Mouse (Mus musculus) heart, postnatal 0 days (tissue): ENCODE measurements around the gene Hpd. TPM values are rescaled to one million over a fixed set of nuclear protein-coding genes. Genes with fewer than 3 reads are reported as not detected.

Experiments
- ATAC-seq: fragments of 200-750 bp; cut with Nextera tagmentation; 2 replicates; pipeline ENCODE4 v1.8.0; 2017; ENCODE audit warnings: low read depth, moderate number of reproducible peaks, moderate library complexity; ENCODE audit not compliant: insufficient read depth
- DNase-seq: peaks from one replicate; pipeline ENCODE4 v3.0.0-alpha.2; 2016; ENCODE audit warnings: low spot score
- H3K27ac ChIP-seq: fragments of 300-500 bp; sonication (generic); 2 replicates; pipeline ENCODE4 v1.5.1; 2014; ENCODE audit warnings: low read depth, mild to moderate bottlenecking
- H3K27me3 ChIP-seq: fragments of 300-500 bp; sonication (generic); 2 replicates; pipeline ENCODE4 v1.6.1; 2014; ENCODE audit warnings: low read length, mixed read lengths; ENCODE audit not compliant: control insufficient read depth, insufficient read depth
- H3K36me3 ChIP-seq: fragments of 300-500 bp; sonication (generic); replicated peaks from 2 replicates; pipeline ENCODE4 v1.6.1; 2014; ENCODE audit warnings: low read length, mixed read lengths; ENCODE audit not compliant: control insufficient read depth, insufficient read depth
- H3K4me1 ChIP-seq: fragments of 300-500 bp; sonication (generic); 2 replicates; pipeline ENCODE4 v1.6.1; 2014; ENCODE audit warnings: antibody characterized with exemption; ENCODE audit not compliant: control insufficient read depth, insufficient read depth
- H3K4me2 ChIP-seq: fragments of 300-500 bp; sonication (generic); 2 replicates; pipeline ENCODE4 v1.6.1; 2014; ENCODE audit warnings: low read depth, mild to moderate bottlenecking, low read length, moderate library complexity
- H3K4me3 ChIP-seq: fragments of 300-500 bp; sonication (generic); 2 replicates; pipeline ENCODE4 v1.5.1; 2014; ENCODE audit warnings: low read depth, low read length
- H3K9ac ChIP-seq: fragments of 300-500 bp; sonication (generic); replicated peaks from 2 replicates; pipeline ENCODE4 v1.6.1; 2014; ENCODE audit warnings: low read depth, low read length, mixed read lengths
- H3K9me3 ChIP-seq: fragments of 300-500 bp; sonication (generic); replicated peaks from 2 replicates; pipeline ENCODE4 v1.6.1; 2016; ENCODE audit warnings: low read length; ENCODE audit not compliant: control insufficient read depth
- CTCF ChIP-seq: IDR thresholded peaks from 2 replicates; pipeline ENCODE4 v1.5.1; 2016; ENCODE audit warnings: antibody characterized with exemption, control low read depth, low read depth
- EP300 ChIP-seq: IDR thresholded peaks from 2 replicates; pipeline ENCODE4 v1.6.1; 2016; ENCODE audit warnings: antibody characterized with exemption, low read depth
- WGBS: fragments of 180-500 bp; shearing (Covaris S2); extraction: QIAGEN DNeasy Blood & Tissue Kit; methylation state at CpG from one replicate; pipeline ENCODE4 v1.1.7; 2014; 5-methylcytosine and 5-hydroxymethylcytosine counted together
- polyA plus RNA-seq: library from polyadenylated mRNA; unstranded; fragments of >200 nt; fragmentation: Nextera tagmentation; extraction: Ambion mirVana; gene quantifications from 2 replicates; pipeline ENCODE4 v1.2.1, GENCODE M21; 2015
- total RNA-seq: library from RNA; depleted of rRNA; stranded (reverse); fragments of >200 nt; gene quantifications from 2 replicates; pipeline ENCODE4 v1.2.3, GENCODE M21; 2014; ENCODE audit warnings: low replicate concordance

Hpd gene
- total and polyA plus RNA-seq, 2 experiments from 2014 or later: 0.92 TPM; not detected in 1

GRCm38 (mm10) chr5:123185966-123186365 is 3.4 kb upstream of the Hpd start:
- H3K27me3 ChIP-seq: no peaks in the 10 kb centered on the region
- H3K36me3 ChIP-seq: no peaks in the 10 kb centered on the region
- DNase-seq: peak; percentile 42
- no peak overlapping the region for H3K9ac ChIP-seq
- no peak overlapping the region for H3K27ac ChIP-seq
- peak; percentile 84 for ATAC-seq
- WGBS: 42% methylated on average over 6 of the region's 6 CpGs
- no peak overlapping the region for H3K4me2 ChIP-seq
- TF ChIP-seq EP300: no peak
- no peak for TF ChIP-seq CTCF
- no peaks in the 10 kb centered on the region; the same call in 1 of the 2 replicates for H3K9me3 ChIP-seq
- H3K4me3 ChIP-seq: no peak overlapping the region
- 0 out of 2 replicates have a peak, but pooled peaks cover 4% of the 10 kb centered on the region for H3K4me1 ChIP-seq

DNA sequence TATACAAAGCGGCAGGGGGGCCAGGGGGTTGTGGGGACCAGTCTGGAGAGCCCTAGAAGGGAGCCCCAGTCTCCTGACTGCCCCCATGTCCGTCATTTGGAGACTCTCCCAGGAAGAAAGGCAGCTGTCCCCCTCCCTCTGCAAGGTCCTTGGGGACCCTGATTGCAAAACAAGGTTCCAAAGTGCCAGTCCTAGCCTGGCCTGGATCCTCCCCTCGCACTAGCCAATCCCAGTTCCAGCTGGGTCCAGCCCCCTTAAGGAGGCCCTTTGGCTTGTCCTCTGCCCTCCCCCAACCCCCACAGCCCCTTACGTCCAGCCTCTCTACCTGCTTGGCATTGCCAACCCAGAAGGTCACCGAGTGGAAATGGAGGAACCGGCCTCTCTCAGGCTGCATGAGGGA is 991 bp downstream of the Hpd start:
- Histone ChIP-seq H3K9me3 (no peaks in the 10 kb centered on the region), H3K27me3 (no peaks in the 10 kb centered on the region), H3K4me3 (no peak overlapping the region), H3K4me1 (0 out of 2 replicates have a peak, but pooled peaks cover 4% of the 10 kb centered on the region), H3K36me3 (no peaks in the 10 kb centered on the region), H3K9ac (no peak overlapping the region), H3K27ac (no peak overlapping the region), H3K4me2 (no peak overlapping the region)
- whole genome bisulfite sequencing: 77% methylated on average over 6 of the region's 6 CpGs
- DNase-seq (no peak), ATAC-seq (no peak; the same call in 1 of the 2 replicates)
- no peak for TF ChIP-seq EP300
- no peak for TF ChIP-seq CTCF

DNA sequence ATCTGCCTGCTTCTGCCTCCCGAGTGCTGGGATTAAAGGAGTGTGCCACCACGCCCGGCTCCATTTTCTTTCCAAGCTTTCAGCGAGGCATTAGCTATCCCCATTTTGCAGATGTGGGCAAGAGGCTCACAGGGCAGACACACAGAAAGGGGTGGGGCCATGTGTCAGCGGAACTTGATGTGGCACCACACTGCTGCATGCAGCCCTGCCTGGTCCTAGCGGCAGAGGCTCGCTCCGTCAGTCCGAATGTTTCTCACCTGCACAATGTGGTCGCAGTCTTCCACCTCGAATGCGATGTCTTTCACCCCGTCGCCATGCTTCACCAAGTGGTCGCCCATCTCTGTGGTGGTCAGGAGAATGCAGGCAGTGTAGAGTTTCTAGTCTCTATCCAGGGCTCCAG is 2.1 kb downstream of the Hpd start:
- Histone ChIP-seq H3K4me2 (no peak overlapping the region), H3K36me3 (no peaks in the 10 kb centered on the region), H3K27me3 (no peaks in the 10 kb centered on the region), H3K9ac (no peak overlapping the region), H3K4me1 (no peaks in the 10 kb centered on the region), H3K27ac (no peak overlapping the region), H3K9me3 (no peaks in the 10 kb centered on the region), H3K4me3 (no peak overlapping the region)
- ATAC-seq (no peak), DNase-seq (no peak)
- TF ChIP-seq CTCF (no peak), EP300 (no peak)
- 89% methylated on average over 15 of the region's 15 CpGs for WGBS

GRCm38 (mm10) chr5:123178792-123179191 is 3.7 kb downstream of the Hpd start:
- no peak for DNase-seq
- ATAC-seq: no peak
- no peaks in the 10 kb centered on the region for H3K4me1 ChIP-seq
- H3K4me2 ChIP-seq: no peak overlapping the region
- H3K9ac ChIP-seq: no peak overlapping the region
- TF ChIP-seq CTCF (no peak), EP300 (no peak)
- no peaks in the 10 kb centered on the region for H3K27me3 ChIP-seq
- no peak overlapping the region for H3K27ac ChIP-seq
- no peaks in the 10 kb centered on the region for H3K36me3 ChIP-seq
- 83% methylated on average over 5 of the region's 5 CpGs for whole genome bisulfite sequencing
- H3K4me3 ChIP-seq: no peak overlapping the region
- 0 out of 2 replicates have a peak, but pooled peaks cover 3% of the 10 kb centered on the region for H3K9me3 ChIP-seq

DNA sequence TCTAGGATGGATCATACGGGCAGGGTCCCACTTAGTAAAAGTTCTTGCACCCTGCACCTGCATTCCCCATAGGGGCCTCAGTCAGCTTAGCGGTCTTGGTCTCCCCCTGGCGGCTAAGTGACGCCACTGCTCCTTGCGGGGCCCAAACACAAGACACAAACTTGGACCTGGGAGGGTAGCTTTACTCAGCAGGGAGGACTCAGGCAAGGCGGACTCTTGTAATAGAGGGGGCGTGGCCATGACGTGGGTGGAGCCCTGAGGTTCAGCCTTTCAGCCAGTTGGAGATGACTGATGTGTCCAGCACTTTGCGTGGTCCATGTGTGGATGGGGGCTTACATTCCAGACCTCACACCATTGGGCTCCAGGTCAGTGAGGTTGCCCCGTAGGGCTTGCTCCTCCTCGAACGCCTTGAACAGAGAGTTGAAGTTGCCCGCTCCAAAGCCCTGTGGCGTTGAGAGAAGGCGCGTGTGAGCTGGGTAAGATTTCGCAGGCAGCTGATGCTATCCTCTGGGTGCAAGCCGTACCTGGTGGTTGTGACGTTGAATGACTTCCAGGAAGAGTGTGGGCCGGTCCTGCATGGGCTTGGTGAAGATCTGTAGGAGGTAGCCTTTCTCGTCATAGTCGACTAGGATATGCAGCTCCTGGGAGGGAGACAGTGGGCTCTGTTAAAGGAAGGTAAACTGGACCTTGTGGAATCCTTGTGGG is 10.7 kb downstream of the Hpd start:
- Histone ChIP-seq H3K9me3 (0 out of 2 replicates have a peak, but pooled peaks cover 3% of the 10 kb centered on the region), H3K27ac (no peak overlapping the region), H3K4me3 (no peak overlapping the region), H3K4me1 (no peaks in the 10 kb centered on the region), H3K4me2 (0 out of 2 replicates have a peak overlapping the region, but pooled peaks have one; percentile 5), H3K9ac (no peak overlapping the region), H3K36me3 (peaks cover 9% of the 10 kb centered on the region), H3K27me3 (no peaks in the 10 kb centered on the region)
- no peak for TF ChIP-seq EP300
- TF ChIP-seq CTCF: peak; percentile 97
- 12% methylated on average over 22 of the region's 22 CpGs for WGBS
- ATAC-seq (peak; percentile 83), DNase-seq (peak; percentile 86)
